Mouse (Mus musculus) limb, embryonic 14.5 days (tissue): ENCODE data around the gene Hist2h2be. TPM values are rescaled to one million over a fixed set of nuclear protein-coding genes. Genes with fewer than 3 reads are reported as not detected.
"Not testable (repeated sequence)": the region's sequence is repeated elsewhere in the genome, so short reads cannot be mapped to it uniquely, and the experiment has no call there.

Source experiments
- ATAC-seq: fragments of 200-750 bp; cut with Nextera tagmentation; 2 replicates; pipeline ENCODE4 v1.8.0; 2017; ENCODE audit warnings: low read depth, moderate number of reproducible peaks, moderate TSS enrichment; ENCODE audit not compliant: low FRiP score
- DNase-seq: peaks from one replicate; pipeline ENCODE4 v3.0.0-alpha.2; 2015; ENCODE audit warnings: low spot score
- H3K27ac ChIP-seq: fragments of 300-500 bp; sonication (generic); replicated peaks from 2 replicates; pipeline ENCODE4 v1.5.1; 2014; ENCODE audit warnings: low read depth, mild to moderate bottlenecking, low read length, moderate library complexity, mixed read lengths
- H3K27me3 ChIP-seq: fragments of 300-500 bp; sonication (generic); 2 replicates; pipeline ENCODE4 v1.6.1; 2014; ENCODE audit warnings: low read length, mixed read lengths; ENCODE audit not compliant: control insufficient read depth, insufficient read depth
- H3K36me3 ChIP-seq: fragments of 300-500 bp; sonication (generic); 2 replicates; pipeline ENCODE4 v1.6.1; 2014; ENCODE audit warnings: mild to moderate bottlenecking, low read length, moderate library complexity, mixed read lengths; ENCODE audit not compliant: control insufficient read depth, insufficient read depth
- H3K4me1 ChIP-seq: fragments of 300-500 bp; sonication (generic); 2 replicates; pipeline ENCODE4 v1.6.1; 2014; ENCODE audit warnings: antibody characterized with exemption, low read length, mixed read lengths; ENCODE audit not compliant: control insufficient read depth, insufficient read depth
- H3K4me2 ChIP-seq: fragments of 300-500 bp; sonication (generic); replicated peaks from 2 replicates; pipeline ENCODE4 v1.6.1; 2014; ENCODE audit warnings: low read depth, mild to moderate bottlenecking, low read length, moderate library complexity; ENCODE audit not compliant: severe bottlenecking
- H3K4me3 ChIP-seq: fragments of 300-500 bp; sonication (generic); replicated peaks from 2 replicates; pipeline ENCODE4 v1.5.1; 2014; ENCODE audit warnings: low read length
- H3K9ac ChIP-seq: fragments of 300-500 bp; sonication (generic); 2 replicates; pipeline ENCODE4 v1.6.1; 2014; ENCODE audit warnings: mild to moderate bottlenecking, low read depth, low read length, moderate library complexity; ENCODE audit not compliant: severe bottlenecking
- H3K9me3 ChIP-seq: fragments of 300-500 bp; sonication (generic); 2 replicates; pipeline ENCODE4 v1.6.1; 2016; ENCODE audit warnings: low read length; ENCODE audit not compliant: control insufficient read depth
- POLR2A ChIP-seq: fragments of 200-500 bp; IDR thresholded peaks from 2 replicates; pipeline ENCODE4 v1.8.0; 2012; ENCODE audit warnings: inconsistent platforms, mild to moderate bottlenecking, moderate library complexity, borderline replicate concordance; ENCODE audit not compliant: insufficient read depth, insufficient read length; ENCODE audit errors: extremely low read depth
- WGBS: fragments of 180-500 bp; shearing (Covaris S2); extraction: QIAGEN DNeasy Blood & Tissue Kit; methylation state at CpG from one replicate; pipeline ENCODE4 v1.1.7; 2014; 5-methylcytosine and 5-hydroxymethylcytosine counted together
- microRNA-seq: library from miRNA; unstranded; fragments of <30 nt; microRNA quantifications from one replicate; pipeline ENCODE4, GENCODE M21; 2016
- polyA plus RNA-seq, 2 experiments: library from polyadenylated mRNA; depleted of rRNA in 1 of 2; stranded (reverse) in 1 of 2; unstranded in 1 of 2; fragments of >200 nt; fragmentation: Nextera tagmentation in 1 of 2; extraction: Ambion mirVana in 1 of 2; gene quantifications; 2 replicates each; pipeline versions ENCODE4 v1.2.1 to v1.2.3; 2012 to 2014

The Hist2h2be gene
- polyA plus RNA-seq, 2 experiments: 5.2 to 8.5 TPM

GRCm38 (mm10) chr3:96266132-96266710 lies 45.3 kb downstream of the Hist2h2be start:
- TF ChIP-seq POLR2A: no peak
- no peak overlapping the region for H3K4me2 ChIP-seq
- no peaks in the 10 kb centered on the region for H3K36me3 ChIP-seq
- no peak overlapping the region for H3K27ac ChIP-seq
- WGBS: 89% methylated on average over 8 of the region's 8 CpGs
- no peaks in the 10 kb centered on the region for H3K9me3 ChIP-seq
- no peak for DNase-seq
- ATAC-seq: no peak
- no peak overlapping the region for H3K9ac ChIP-seq
- H3K4me3 ChIP-seq: no peak overlapping the region
- H3K27me3 ChIP-seq: no peaks in the 10 kb centered on the region
- peaks cover 17% of the 10 kb centered on the region for H3K4me1 ChIP-seq

GRCm38 (mm10) chr3:96267541-96267940 lies 46.6 kb downstream of the Hist2h2be start:
- Histone ChIP-seq H3K36me3 (no peaks in the 10 kb centered on the region), H3K9me3 (no peaks in the 10 kb centered on the region), H3K9ac (no peak overlapping the region), H3K27me3 (no peaks in the 10 kb centered on the region), H3K4me2 (peak overlapping the region; percentile 44; the same call in 1 of the 2 replicates), H3K27ac (peak overlapping the region; percentile 89), H3K4me1 (peaks cover 8% of the 10 kb centered on the region), H3K4me3 (no peak overlapping the region)
- 85% methylated on average over 4 of the region's 4 CpGs for WGBS
- no peak for TF ChIP-seq POLR2A
- DNase-seq (no peak), ATAC-seq (no peak)

GRCm38 (mm10) chr3:96268051-96268775 lies 47.3 kb downstream of the Hist2h2be start, which contains the start of gene Hist2h3b:
Gene Hist2h3b, plus strand, starts transcription at chr3:96268654.
- DNase-seq (peak; percentile 87), ATAC-seq (peak; percentile 73)
- Histone ChIP-seq H3K27ac (peak within 1 kb of the TSS; percentile 96), H3K4me3 (peak within 1 kb of the TSS; percentile 53), H3K4me1 (peaks cover 8% of the 10 kb centered on the region), H3K36me3 (no peaks in the 10 kb centered on the region), H3K9ac (peak within 1 kb of the TSS; percentile 58), H3K27me3 (no peaks in the 10 kb centered on the region), H3K9me3 (no peaks in the 10 kb centered on the region), H3K4me2 (peak within 1 kb of the TSS; percentile 87)
- 25% methylated on average over 24 of the region's 30 CpGs for WGBS
- TF ChIP-seq POLR2A: peak; percentile 92; the same call in 1 of the 2 replicates

- 0 out of 2 replicates have a peak, but pooled peaks have one; percentile 5 for TF ChIP-seq POLR2A
- H3K9ac ChIP-seq: peak overlapping the region; percentile 58
- H3K4me2 ChIP-seq: peak overlapping the region; percentile 87
- not testable (repeated sequence) for H3K27me3 ChIP-seq, H3K9me3 ChIP-seq, DNase-seq, H3K4me1 ChIP-seq, H3K36me3 ChIP-seq
- H3K27ac ChIP-seq: peak overlapping the region; percentile 96
- WGBS: 0% methylated on average over 9 of the region's 44 CpGs
- ATAC-seq: peak; percentile 20
- peak overlapping the region; percentile 48 for H3K4me3 ChIP-seq
Observed at GRCm38 (mm10) chr3:96268776-96269378, 48.0 kb downstream of the Hist2h2be start.

GRCm38 (mm10) chr3:96269511-96270474 lies 48.9 kb downstream of the Hist2h2be start, which contains the start of gene Hist2h2bb:
Gene Hist2h2bb, plus strand, starts transcription at chr3:96269752.
- peak; percentile 95 for ATAC-seq
- peak; percentile 99 for DNase-seq
- under 1% methylated on average over 45 of the region's 45 CpGs for WGBS

More at GRCm38 (mm10) chr3:96269511-96270474, 48.9 kb downstream of the Hist2h2be start, which contains the start of gene Hist2h2bb:
- Histone ChIP-seq H3K9ac (peak within 1 kb of the TSS; percentile 71), H3K27me3 (no peaks in the 10 kb centered on the region), H3K9me3 (no peaks in the 10 kb centered on the region), H3K4me1 (no peaks in the 10 kb centered on the region), H3K27ac (peak within 1 kb of the TSS; percentile 96), H3K4me3 (peak within 1 kb of the TSS; percentile 53), H3K36me3 (no peaks in the 10 kb centered on the region), H3K4me2 (peak within 1 kb of the TSS; percentile 87)
- TF ChIP-seq POLR2A: peak; percentile 99; the same call in 1 of the 2 replicates

Small RNAs within 50 kb of the gene (microRNA-seq; reads per million reads assigned to microRNA genes)
- not detected for gene Gm44492
- not detected for gene Gm47311
- gene Gm47313: not detected

Other genes starting within 250 kb of the Hist2h2be start
- gene Plekho1, start 225.1 kb upstream of the Hist2h2be start, polyA plus RNA-seq (2012; rRNA removed): 115 and 120 TPM in 2 replicates
- 38.0 and 47.8 TPM in 2 replicates for gene Plekho1, start 225.1 kb upstream of the Hist2h2be start, polyA plus RNA-seq (2014; fragmentation: Nextera tagmentation; extraction: Ambion mirVana)
- 13.8 and 16.5 TPM in 2 replicates for gene Vps45, start 162.7 kb upstream of the Hist2h2be start, polyA plus RNA-seq (2012; rRNA removed)
- 26.9 and 27.0 TPM in 2 replicates for gene Vps45, start 162.7 kb upstream of the Hist2h2be start, polyA plus RNA-seq (2014; fragmentation: Nextera tagmentation; extraction: Ambion mirVana)
- 14.0 and 14.3 TPM in 2 replicates for gene Otud7b, start 116.6 kb upstream of the Hist2h2be start, polyA plus RNA-seq (2012; rRNA removed)
- gene Otud7b, start 116.6 kb upstream of the Hist2h2be start, polyA plus RNA-seq (2014; fragmentation: Nextera tagmentation; extraction: Ambion mirVana): 20.9 and 24.7 TPM in 2 replicates
- 42.9 and 44.9 TPM in 2 replicates for gene Mtmr11, start 59.1 kb upstream of the Hist2h2be start, polyA plus RNA-seq (2012; rRNA removed)
- gene Mtmr11, start 59.1 kb upstream of the Hist2h2be start, polyA plus RNA-seq (2014; fragmentation: Nextera tagmentation; extraction: Ambion mirVana): 27.5 and 34.1 TPM in 2 replicates
- gene Sf3b4, start 48.8 kb upstream of the Hist2h2be start, polyA plus RNA-seq (2012; rRNA removed): 126 and 185 TPM in 2 replicates
- 173 and 179 TPM in 2 replicates for gene Sf3b4, start 48.8 kb upstream of the Hist2h2be start, polyA plus RNA-seq (2014; fragmentation: Nextera tagmentation; extraction: Ambion mirVana)
- 13.2 and 13.8 TPM in 2 replicates for gene Sv2a, start 40.0 kb upstream of the Hist2h2be start, polyA plus RNA-seq (2012; rRNA removed)
- 3.6 and 3.8 TPM in 2 replicates for gene Sv2a, start 40.0 kb upstream of the Hist2h2be start, polyA plus RNA-seq (2014; fragmentation: Nextera tagmentation; extraction: Ambion mirVana)
- gene Bola1, start 1.4 kb upstream of the Hist2h2be start, polyA plus RNA-seq (2012; rRNA removed): 38.8 and 43.9 TPM in 2 replicates
- 47.7 and 60.2 TPM in 2 replicates for gene Bola1, start 1.4 kb upstream of the Hist2h2be start, polyA plus RNA-seq (2014; fragmentation: Nextera tagmentation; extraction: Ambion mirVana)
- gene Hist2h2ab, start 1.3 kb upstream of the Hist2h2be start, polyA plus RNA-seq (2012; rRNA removed): 1.7 and 2.7 TPM in 2 replicates
- gene Hist2h2ab, start 1.3 kb upstream of the Hist2h2be start, polyA plus RNA-seq (2014; fragmentation: Nextera tagmentation; extraction: Ambion mirVana): 0.99 and 1.3 TPM in 2 replicates
- 11.8 and 14.2 TPM in 2 replicates for gene Hist2h2ac, start 239 bp upstream of the Hist2h2be start, polyA plus RNA-seq (2012; rRNA removed)
- 7.0 and 8.9 TPM in 2 replicates for gene Hist2h2ac, start 239 bp upstream of the Hist2h2be start, polyA plus RNA-seq (2014; fragmentation: Nextera tagmentation; extraction: Ambion mirVana)
- 74.4 and 95.3 TPM in 2 replicates for gene Hist2h3c2, start 18.0 kb downstream of the Hist2h2be start, polyA plus RNA-seq (2012; rRNA removed)
- 8.0 and 9.3 TPM in 2 replicates for gene Hist2h3c2, start 18.0 kb downstream of the Hist2h2be start, polyA plus RNA-seq (2014; fragmentation: Nextera tagmentation; extraction: Ambion mirVana)
- gene Hist2h2aa2, start 19.2 kb downstream of the Hist2h2be start, polyA plus RNA-seq (2012; rRNA removed): 9.7 and 28.1 TPM in 2 replicates
- 30.9 and 33.1 TPM in 2 replicates for gene Hist2h2aa2, start 19.2 kb downstream of the Hist2h2be start, polyA plus RNA-seq (2014; fragmentation: Nextera tagmentation; extraction: Ambion mirVana)
- 44.2 and 73.5 TPM in 2 replicates for gene Hist2h2aa1, start 24.4 kb downstream of the Hist2h2be start, polyA plus RNA-seq (2012; rRNA removed)
- 18.1 and 21.2 TPM in 2 replicates for gene Hist2h2aa1, start 24.4 kb downstream of the Hist2h2be start, polyA plus RNA-seq (2014; fragmentation: Nextera tagmentation; extraction: Ambion mirVana)
- not detected in 2 replicates for gene Hist2h3c1, start 25.6 kb downstream of the Hist2h2be start, polyA plus RNA-seq (2012; rRNA removed)
- 0.66 and 2.4 TPM in 2 replicates for gene Hist2h3c1, start 25.6 kb downstream of the Hist2h2be start, polyA plus RNA-seq (2014; fragmentation: Nextera tagmentation; extraction: Ambion mirVana)
- gene Hist2h4, start 42.2 kb downstream of the Hist2h2be start, polyA plus RNA-seq (2012; rRNA removed): 5.9 and 6.4 TPM in 2 replicates
- 8.5 and 11.1 TPM in 2 replicates for gene Hist2h4, start 42.2 kb downstream of the Hist2h2be start, polyA plus RNA-seq (2014; fragmentation: Nextera tagmentation; extraction: Ambion mirVana)
- gene Hist2h3b, start 47.5 kb downstream of the Hist2h2be start, polyA plus RNA-seq (2012; rRNA removed): 85.3 and 112 TPM in 2 replicates
- 63.1 and 72.3 TPM in 2 replicates for gene Hist2h3b, start 47.5 kb downstream of the Hist2h2be start, polyA plus RNA-seq (2014; fragmentation: Nextera tagmentation; extraction: Ambion mirVana)
- gene Hist2h2bb, start 48.6 kb downstream of the Hist2h2be start, polyA plus RNA-seq (2012; rRNA removed): 14.3 and 15.4 TPM in 2 replicates
- 15.5 and 16.1 TPM in 2 replicates for gene Hist2h2bb, start 48.6 kb downstream of the Hist2h2be start, polyA plus RNA-seq (2014; fragmentation: Nextera tagmentation; extraction: Ambion mirVana)
- gene Fcgr1, start 72.8 kb downstream of the Hist2h2be start, polyA plus RNA-seq (2012; rRNA removed): 2.8 and 3.1 TPM in 2 replicates
- gene Fcgr1, start 72.8 kb downstream of the Hist2h2be start, polyA plus RNA-seq (2014; fragmentation: Nextera tagmentation; extraction: Ambion mirVana): 3.3 and 3.9 TPM in 2 replicates
- 0.10 TPM in 1 of 2 replicates, not detected in the other for gene BC107364, start 231.2 kb downstream of the Hist2h2be start, polyA plus RNA-seq (2012; rRNA removed)
- gene BC107364, start 231.2 kb downstream of the Hist2h2be start, polyA plus RNA-seq (2014; fragmentation: Nextera tagmentation; extraction: Ambion mirVana): 0.40 TPM in 1 of 2 replicates, not detected in the other